Mouse (Mus musculus): ENCODE results near the gene Synrg.

GRCm38 (mm10) chr11:84047270-84047669, 83.0 kb downstream of the Synrg start:
- TF ChIP-seq POLR2A (IDR thresholded peaks at IDR 0.05; ENCODE audit: extremely low read depth, insufficient read depth, low read length) (no peak), CTCF (IDR thresholded peaks at IDR 0.05; ENCODE audit: low read depth, low read length) (no peak)

All from liver, adult 2 months (tissue).